8 mouse cellular contexts compared by ENCODE assay signal in the genomic region with DNA sequence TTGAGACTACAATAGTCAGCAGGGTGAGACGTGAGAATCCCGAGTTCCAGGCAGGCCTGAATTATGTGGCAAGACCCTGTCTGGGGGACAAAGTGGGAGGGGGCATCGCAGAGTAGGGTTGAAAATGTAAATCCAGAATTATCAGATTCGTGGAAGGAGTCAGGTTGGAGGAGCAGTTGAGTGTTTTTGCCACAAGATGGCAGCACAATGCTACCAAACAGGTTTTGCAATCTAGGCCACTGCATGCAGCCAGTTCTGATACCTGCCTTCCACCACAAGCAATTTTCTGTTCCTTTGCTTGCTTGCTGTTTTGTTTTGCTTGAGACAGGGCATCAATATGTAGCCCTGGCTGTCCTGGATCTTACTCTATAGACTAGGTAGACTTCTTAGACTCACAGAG. TPM values are rescaled to one million over a fixed set of nuclear protein-coding genes. Genes with fewer than 3 reads are reported as not detected.
A peak's percentile ranks its signal among the peaks of the same experiment; 100 is the strongest.
DNase-seq lines count a peak whose midpoint lies in the region; ATAC-seq and TF ChIP-seq lines count a peak whose summit lies in the region.

No protein-coding gene starts in this region.

- H3K4me2 ChIP-seq in heart, postnatal 0 days (ENCODE audit: low read depth, low read length) = no peak overlapping the region
- H3K4me2 ChIP-seq in lung, postnatal 0 days (replicated peaks; ENCODE audit: low read depth, low read length) = no peak overlapping the region

- H3K9me3 ChIP-seq in E14TG2a.4 (ENCODE audit: low read length) = no peaks in the 10 kb centered on the region
- no peaks in the 10 kb centered on the region for H3K9me3 ChIP-seq in heart, postnatal 0 days (replicated peaks; ENCODE audit: control insufficient read depth, low read length)
- no peaks in the 10 kb centered on the region for H3K9me3 ChIP-seq in lung, postnatal 0 days (ENCODE audit: low read length)

- H3K36me3 ChIP-seq in E14TG2a.4 (ENCODE audit: insufficient read depth, low read length) = peaks cover 36% of the 10 kb centered on the region
- peaks cover 26% of the 10 kb centered on the region for H3K36me3 ChIP-seq in heart, postnatal 0 days (replicated peaks; ENCODE audit: control insufficient read depth, insufficient read depth, low read length)
- H3K36me3 ChIP-seq in lung, postnatal 0 days (ENCODE audit: insufficient read depth, low read length) = peaks cover 6% of the 10 kb centered on the region; the same call in 1 of the 2 replicates

- no peak overlapping the region for H3K4me3 ChIP-seq in E14TG2a.4 (replicated peaks; ENCODE audit: low read length)
- H3K4me3 ChIP-seq in heart, postnatal 0 days (ENCODE audit: low read depth, low read length) = no peak overlapping the region
- H3K4me3 ChIP-seq in lung, postnatal 0 days (ENCODE audit: low read depth, low read length) = no peak overlapping the region

- WGBS in heart, postnatal 0 days = 2% methylated on average over 4 of the region's 4 CpGs
- WGBS in lung, postnatal 0 days = 5% methylated on average over 4 of the region's 4 CpGs

- TF ChIP-seq CTCF in E14TG2a.4 (conservative IDR thresholded peaks at IDR 0.05; ENCODE audit: low read length) = peak; percentile 73
- TF ChIP-seq CTCF in heart, postnatal 0 days (IDR thresholded peaks at IDR 0.05; ENCODE audit: low read depth) = peak; percentile 85
- peak; percentile 94 for TF ChIP-seq CTCF in lung, postnatal 0 days (IDR thresholded peaks at IDR 0.05)

- no peak overlapping the region for H3K27ac ChIP-seq in heart, postnatal 0 days (ENCODE audit: low read depth)
- H3K27ac ChIP-seq in lung, postnatal 0 days (ENCODE audit: low read length) = no peak overlapping the region

- no peaks in the 10 kb centered on the region for H3K27me3 ChIP-seq in E14TG2a.4 (ENCODE audit: insufficient read depth, low read length)
- H3K27me3 ChIP-seq in heart, postnatal 0 days (ENCODE audit: control insufficient read depth, insufficient read depth, low read length) = no peaks in the 10 kb centered on the region
- no peaks in the 10 kb centered on the region for H3K27me3 ChIP-seq in lung, postnatal 0 days (replicated peaks; ENCODE audit: insufficient read depth, low read length)

- DNase-seq in adrenal gland, adult 2 months = peak; percentile 73
- DNase-seq in embryo, embryonic 11 days = peak; percentile 83
- DNase-seq in heart, postnatal 0 days (ENCODE audit: low spot score) = peak; percentile 67
- peak; percentile 58 to 86 for DNase-seq in layer of hippocampus, adult 18-20 months (ENCODE audit: low spot score in 2 of 2)
- DNase-seq in lung, postnatal 0 days (ENCODE audit: low spot score) = peak; percentile 87
- peak; percentile 88 for DNase-seq in retina, embryonic 14.5 days (ENCODE audit: low spot score)
- DNase-seq in thymus, postnatal 25 days = peak; percentile 71

- no peak overlapping the region for H3K9ac ChIP-seq in heart, postnatal 0 days (replicated peaks; ENCODE audit: low read depth, low read length)
- no peak overlapping the region for H3K9ac ChIP-seq in lung, postnatal 0 days (replicated peaks; ENCODE audit: low read depth)

- H3K4me1 ChIP-seq in E14TG2a.4 (replicated peaks; ENCODE audit: low read depth, low read length) = peaks cover 61% of the 10 kb centered on the region
- 0 out of 2 replicates have a peak, but pooled peaks cover 6% of the 10 kb centered on the region for H3K4me1 ChIP-seq in heart, postnatal 0 days (ENCODE audit: control insufficient read depth, insufficient read depth)
- H3K4me1 ChIP-seq in lung, postnatal 0 days (ENCODE audit: insufficient read depth, low read depth, low read length) = no peaks in the 10 kb centered on the region; the same call in 1 of the 2 replicates

- TF ChIP-seq EP300 in heart, postnatal 0 days (IDR thresholded peaks at IDR 0.05; ENCODE audit: low read depth) = no peak
- TF ChIP-seq EP300 in lung, postnatal 0 days (IDR thresholded peaks at IDR 0.05) = no peak

- ATAC-seq in heart, postnatal 0 days (ENCODE audit: insufficient read depth, low read depth) = no peak
- ATAC-seq in lung, postnatal 0 days = peak; percentile 29; the same call in 1 of the 2 replicates

RNA-seq across cellular contexts. Expression of gene Cox7a1, which starts 2.6 kb away (rescaled TPM):
- total RNA-seq in adrenal gland, adult 2 months (2021) = 100 to 1,000 TPM; 353 to 482 TPM
- 27.2 and 28.9 TPM in 2 replicates for polyA plus RNA-seq in adrenal gland, adult 2 months (2012; rRNA removed)
- total RNA-seq in heart, postnatal 0 days (2014; rRNA removed; ENCODE audit: low replicate concordance) = 516 and 816 TPM in 2 replicates
- 1,339 and 1,426 TPM in 2 replicates for polyA plus RNA-seq in heart, postnatal 0 days (2015; fragmentation: Nextera tagmentation; extraction: Ambion mirVana)
- total RNA-seq in layer of hippocampus, adult 18-20 months (2021) = 1 to 10 TPM; 3.1 to 4.6 TPM
- 18.7 and 18.8 TPM in 2 replicates for polyA plus RNA-seq in lung, postnatal 0 days (2015; fragmentation: Nextera tagmentation; extraction: Ambion mirVana)

RNA-seq across cellular contexts. Expression of gene Zfp146, which starts 11.8 kb away (rescaled TPM):
- total RNA-seq in adrenal gland, adult 2 months (2021) = 10 to 100 TPM; 45.7 to 52.1 TPM
- 2.2 and 2.5 TPM in 2 replicates for polyA plus RNA-seq in adrenal gland, adult 2 months (2012; rRNA removed)
- total RNA-seq in heart, postnatal 0 days (2014; rRNA removed; ENCODE audit: low replicate concordance) = 18.6 and 29.7 TPM in 2 replicates
- polyA plus RNA-seq in heart, postnatal 0 days (2015; fragmentation: Nextera tagmentation; extraction: Ambion mirVana) = 4.4 and 5.7 TPM in 2 replicates
- total RNA-seq in layer of hippocampus, adult 18-20 months (2021) = 10 to 100 TPM; 48.3 to 53.7 TPM
- polyA plus RNA-seq in lung, postnatal 0 days (2015; fragmentation: Nextera tagmentation; extraction: Ambion mirVana) = 6.0 and 6.9 TPM in 2 replicates

RNA-seq across cellular contexts. Expression of gene Capns1, which starts 17.3 kb away (rescaled TPM):
- 100 to 1,000 TPM; 629 to 666 TPM for total RNA-seq in adrenal gland, adult 2 months (2021)
- 1,680 and 2,038 TPM in 2 replicates for polyA plus RNA-seq in adrenal gland, adult 2 months (2012; rRNA removed)
- total RNA-seq in heart, postnatal 0 days (2014; rRNA removed; ENCODE audit: low replicate concordance) = 356 and 427 TPM in 2 replicates
- polyA plus RNA-seq in heart, postnatal 0 days (2015; fragmentation: Nextera tagmentation; extraction: Ambion mirVana) = 84.4 and 88.5 TPM in 2 replicates
- 100 to 1,000 TPM; 205 to 227 TPM for total RNA-seq in layer of hippocampus, adult 18-20 months (2021)
- polyA plus RNA-seq in lung, postnatal 0 days (2015; fragmentation: Nextera tagmentation; extraction: Ambion mirVana) = 118 and 120 TPM in 2 replicates

RNA-seq across cellular contexts. Expression of gene Polr2i, which starts 50.4 kb away (rescaled TPM):
- 10 to 100 TPM; 74.2 to 84.9 TPM for total RNA-seq in adrenal gland, adult 2 months (2021)
- 77.0 and 78.9 TPM in 2 replicates for polyA plus RNA-seq in adrenal gland, adult 2 months (2012; rRNA removed)
- 105 and 799 TPM in 2 replicates for total RNA-seq in heart, postnatal 0 days (2014; rRNA removed; ENCODE audit: low replicate concordance)
- polyA plus RNA-seq in heart, postnatal 0 days (2015; fragmentation: Nextera tagmentation; extraction: Ambion mirVana) = 109 and 112 TPM in 2 replicates
- 10 to 100 TPM; 55.1 to 59.8 TPM for total RNA-seq in layer of hippocampus, adult 18-20 months (2021)
- polyA plus RNA-seq in lung, postnatal 0 days (2015; fragmentation: Nextera tagmentation; extraction: Ambion mirVana) = 122 and 144 TPM in 2 replicates

RNA-seq across cellular contexts. Expression of gene Tbcb, which starts 50.8 kb away (rescaled TPM):
- 100 to 1,000 TPM in 1 of 2 experiments, 10 to 100 TPM in 1; 74.9 to 116 TPM for total RNA-seq in adrenal gland, adult 2 months (2021)
- polyA plus RNA-seq in adrenal gland, adult 2 months (2012; rRNA removed) = 40.3 and 41.9 TPM in 2 replicates
- total RNA-seq in heart, postnatal 0 days (2014; rRNA removed; ENCODE audit: low replicate concordance) = 40.0 and 80.7 TPM in 2 replicates
- 131 and 137 TPM in 2 replicates for polyA plus RNA-seq in heart, postnatal 0 days (2015; fragmentation: Nextera tagmentation; extraction: Ambion mirVana)
- 100 to 1,000 TPM; 128 to 131 TPM for total RNA-seq in layer of hippocampus, adult 18-20 months (2021)
- polyA plus RNA-seq in lung, postnatal 0 days (2015; fragmentation: Nextera tagmentation; extraction: Ambion mirVana) = 142 and 143 TPM in 2 replicates

Comparison
In these comparisons a context has a peak if more than half of its experiments do, and no peak if none do; other contexts are left out.
1. RNA of gene Cox7a1, which starts 2.6 kb away (total RNA-seq): 516 to 816 TPM in heart, postnatal 0 days and 353 to 482 TPM in adrenal gland, adult 2 months; 3.1 to 4.6 TPM in layer of hippocampus, adult 18-20 months; every median in the first group is over 10 times any median in the second.
2. Peak in every context shown above with its lines, with median percentiles within 50 percentile points of each other: CTCF ChIP-seq and DNase-seq.